Mouse (Mus musculus) gastrocnemius, postnatal 36 days (tissue): ENCODE data around the gene Mast1. TPM values are rescaled to one million over a fixed set of nuclear protein-coding genes. Genes with fewer than 3 reads are reported as not detected.
"Not testable (repeated sequence)": the region's sequence is repeated elsewhere in the genome, so short reads cannot be mapped to it uniquely, and the experiment has no call there.

ENCODE experiments used
- DNase-seq, 2 experiments: peaks; one replicate each; pipeline ENCODE4 v3.0.0; 2022
- intact Hi-C: fragments of 180-260 bp; cut with DNase I; formaldehyde crosslinking; loops from one replicate; pipeline ENCODE4 v1.15.1; 2025
- total RNA-seq, 2 experiments: library from RNA; stranded (reverse); gene quantifications; 2 replicates each; pipeline ENCODE4 v1.2.3; 2021

Mast1 gene
- total RNA-seq, 2 experiments from 2014 or later = not detected

DNA sequence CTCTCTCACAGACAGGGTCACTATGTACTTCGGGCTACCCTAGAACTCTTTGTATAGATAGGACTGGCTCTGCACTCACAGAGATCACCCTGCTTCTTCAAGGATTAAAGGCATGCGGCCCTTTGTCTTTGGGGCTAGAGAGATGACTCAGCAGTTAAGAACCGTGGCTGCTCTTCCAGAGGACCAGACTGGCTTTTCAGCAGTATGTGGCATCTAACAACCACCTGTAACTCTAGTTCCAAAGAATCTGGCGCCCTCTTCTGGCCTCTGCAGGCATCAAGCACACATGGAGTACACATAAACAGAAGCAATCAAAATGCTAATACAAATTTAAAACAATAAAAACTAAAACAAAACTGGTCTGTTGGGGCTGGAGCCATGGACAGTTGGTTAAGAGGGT, 23.2 kb downstream of the Mast1 start:
- intact Hi-C loops = no loop called here
- DNase-seq = no peak

DNA sequence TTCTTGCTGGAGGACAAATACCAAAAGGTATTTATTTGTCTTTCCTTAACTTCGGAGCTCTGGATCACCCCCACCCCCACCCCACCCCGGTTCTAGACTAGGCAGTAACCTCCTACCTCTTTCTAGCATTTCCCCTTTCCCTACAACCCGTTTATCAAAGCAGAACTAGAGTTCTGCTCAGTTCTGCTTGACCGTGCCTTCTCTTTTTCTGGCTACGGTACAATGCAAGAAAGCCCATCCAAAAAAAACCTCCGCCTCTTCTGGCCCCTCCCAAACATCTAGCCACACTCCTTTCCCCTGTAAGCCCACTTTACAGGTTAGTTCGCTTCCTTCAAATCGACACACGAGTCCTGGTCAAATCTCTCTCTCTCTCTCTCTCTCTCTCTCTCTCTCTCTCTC, 23.7 kb downstream of the Mast1 start:
- intact Hi-C loops = no loop called here
- no peak for DNase-seq

DNA sequence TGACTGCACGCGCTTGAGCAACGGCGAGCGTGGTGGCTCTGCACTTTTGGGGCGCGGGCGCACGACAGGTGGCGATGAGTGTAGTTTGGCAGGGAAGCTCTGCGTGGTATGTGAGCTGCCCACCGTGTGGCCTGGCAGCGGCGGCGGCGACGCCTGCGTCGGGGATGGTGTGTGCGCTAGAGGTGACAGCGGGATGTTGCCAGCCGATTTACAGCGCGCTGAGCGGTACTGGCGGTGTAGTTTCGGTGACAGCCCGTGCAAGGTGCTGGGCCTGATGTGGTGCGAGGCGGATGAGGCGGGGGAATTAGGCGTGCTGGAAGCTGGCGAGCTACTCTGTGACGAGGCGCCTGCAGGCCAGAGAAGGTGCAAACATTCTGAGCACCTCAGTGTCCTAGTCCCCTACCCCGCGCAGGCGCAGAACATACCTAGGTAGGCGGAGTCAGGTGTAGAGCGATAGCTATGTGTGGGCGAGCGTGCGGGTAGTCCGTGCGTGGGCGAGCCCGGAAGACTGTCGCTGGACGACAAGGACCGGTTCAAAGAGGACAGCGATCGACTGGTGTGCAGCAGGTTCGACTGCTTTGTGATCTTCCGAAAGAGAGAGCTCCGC, 24.2 kb downstream of the Mast1 start:
- DNase-seq = peak; percentile 38 to 40
- intact Hi-C loops = no loop called here

GRCm38 (mm10) chr8:84912391-84912790, 24.8 kb downstream of the Mast1 start:
- no peak for DNase-seq
- intact Hi-C loops = no loop called here

- intact Hi-C loops = no loop called here
- DNase-seq = no peak
Measured at GRCm38 (mm10) chr8:84911854-84912253, 25.3 kb downstream of the Mast1 start.

- no peak for DNase-seq
- intact Hi-C loops = no loop called here
Measured at GRCm38 (mm10) chr8:84910551-84910950, 26.6 kb downstream of the Mast1 start.

- intact Hi-C loops = no loop called here
- DNase-seq = no peak
Measured at GRCm38 (mm10) chr8:84909949-84910348, 27.2 kb downstream of the Mast1 start.

GRCm38 (mm10) chr8:84909162-84909767, 27.9 kb downstream of the Mast1 start:
- no peak for DNase-seq
- intact Hi-C loops = no loop called here

GRCm38 (mm10) chr8:84908421-84909161, 28.6 kb downstream of the Mast1 start, which contains the start of gene Dnase2a:
Gene Dnase2a, plus strand, starts transcription at chr8:84908560.
- intact Hi-C loops = no loop called here
- peak; percentile 94 to 99 for DNase-seq

GRCm38 (mm10) chr8:84907979-84908378, 29.2 kb downstream of the Mast1 start:
- intact Hi-C loops, DNase-seq: not testable (repeated sequence)

DNA sequence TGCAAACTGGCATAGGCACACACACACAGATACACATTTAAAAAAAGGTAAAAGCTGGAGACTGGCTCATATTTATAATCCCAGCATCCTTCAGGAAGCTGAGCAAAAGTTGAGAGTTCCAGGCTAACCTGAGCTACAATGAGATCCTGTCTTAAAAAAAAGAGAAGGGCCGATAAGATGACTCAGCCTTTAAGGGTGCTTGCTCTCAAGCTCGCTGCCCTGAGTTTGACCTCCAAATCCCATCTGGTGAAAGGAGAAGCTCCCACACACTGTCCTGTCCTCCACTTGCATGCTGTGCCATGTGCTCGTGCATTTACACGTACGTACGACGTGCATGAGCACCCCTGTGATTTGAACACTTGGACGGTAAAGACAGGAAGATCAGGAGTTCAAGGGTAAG, 29.7 kb downstream of the Mast1 start:
- intact Hi-C loops = no loop called here
- no peak for DNase-seq

GRCm38 (mm10) chr8:84907037-84907436, 30.1 kb downstream of the Mast1 start:
- DNase-seq = no peak
- intact Hi-C loops = no loop called here

GRCm38 (mm10) chr8:84904351-84904750, 32.8 kb downstream of the Mast1 start:
- no peak for DNase-seq
- intact Hi-C loops = loop anchor here (5.0 kb wide), 1 partner anchor 57 kb away; the partner anchor contains the start of gene Calr

GRCm38 (mm10) chr8:84902920-84903661, 34.1 kb downstream of the Mast1 start:
- DNase-seq = peak; percentile 86 to 91
- intact Hi-C loops = loop anchor here (5.0 kb wide), 1 partner anchor 56 kb away; the partner anchor contains the start of gene Calr

DNA sequence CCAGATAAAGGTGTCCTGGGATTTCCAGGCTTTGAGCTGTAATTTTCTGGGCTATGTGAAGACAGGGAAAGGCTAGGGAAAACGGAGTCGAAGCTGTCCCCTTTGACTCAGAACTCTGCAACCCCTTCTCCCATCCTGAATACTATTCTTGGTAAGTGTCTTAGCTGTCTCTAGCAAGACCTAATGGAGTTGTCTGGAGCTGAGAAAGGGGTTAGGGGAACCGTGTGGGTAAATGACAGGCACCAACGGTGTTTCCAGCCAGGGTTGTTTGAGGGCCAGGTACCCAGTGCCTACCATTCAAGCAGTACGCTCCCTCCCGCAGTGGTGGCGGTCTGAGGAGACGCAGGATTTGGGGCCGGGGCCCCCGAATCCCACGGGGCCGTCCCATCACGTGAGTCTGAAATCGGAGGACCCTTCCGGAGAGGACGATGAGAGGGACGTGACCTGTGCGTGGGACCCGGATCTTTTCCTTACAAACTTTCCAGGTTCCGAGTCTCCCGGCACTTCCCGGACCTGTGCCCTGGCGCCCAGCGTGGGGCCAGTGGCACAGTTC, 34.7 kb downstream of the Mast1 start:
- intact Hi-C loops = loop anchor here (5.0 kb wide), 1 partner anchor 55 kb away; the partner anchor contains the start of gene Calr
- DNase-seq = no peak

GRCm38 (mm10) chr8:84901752-84902151, 35.4 kb downstream of the Mast1 start, which contains the start of gene Klf1:
Gene Klf1, plus strand, starts transcription at chr8:84901928.
- intact Hi-C loops = loop anchor here (5.0 kb wide), 1 partner anchor 54 kb away; the partner anchor contains the start of gene Calr
- no peak for DNase-seq

DNA sequence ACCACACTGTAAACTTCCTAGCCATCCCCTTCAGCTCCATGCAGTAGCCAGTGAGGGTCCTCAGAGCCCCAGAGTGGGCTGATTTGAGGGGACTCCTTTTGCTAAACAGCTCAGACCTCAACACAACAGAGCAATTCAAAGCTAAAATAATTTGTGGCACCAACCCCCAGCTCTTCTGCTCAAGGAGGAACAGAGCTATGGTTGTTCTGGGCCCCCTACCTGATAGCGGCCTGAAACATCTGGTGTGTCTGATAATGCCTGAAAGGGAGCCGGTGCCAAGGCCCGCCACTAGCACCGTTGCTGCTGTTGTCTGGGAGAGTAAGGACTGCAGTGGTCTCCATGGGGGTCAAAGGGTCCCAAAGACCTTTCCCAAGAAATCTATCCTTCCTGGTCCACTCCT, 36.1 kb downstream of the Mast1 start:
- intact Hi-C loops = loop anchor here (5.0 kb wide), 1 partner anchor 54 kb away; the partner anchor contains the start of gene Calr
- no peak for DNase-seq

- no peak for DNase-seq
- intact Hi-C loops = no loop called here
Measured at GRCm38 (mm10) chr8:84895963-84896362, 41.2 kb downstream of the Mast1 start.

DNA sequence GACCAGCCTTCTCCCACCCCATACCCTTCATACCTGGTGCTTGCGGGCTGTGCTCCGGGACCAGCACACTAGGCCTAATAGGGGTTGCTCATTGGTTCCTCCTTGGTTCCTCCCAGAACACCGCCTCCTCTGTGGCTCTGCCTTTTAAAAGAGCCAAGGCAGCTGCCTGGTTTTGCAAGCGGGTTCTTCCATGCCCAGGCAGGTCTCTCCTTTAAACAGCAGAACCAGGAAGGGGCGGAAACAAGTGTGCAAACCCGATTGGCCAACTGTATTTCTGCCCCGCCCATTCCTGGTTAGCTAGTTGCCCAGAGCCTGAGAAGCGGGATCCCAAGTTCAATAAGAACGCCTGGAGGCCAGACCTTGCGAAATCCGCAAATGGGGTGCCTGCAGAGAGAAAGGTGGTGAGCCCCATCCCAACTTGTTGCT, 43.4 kb downstream of the Mast1 start, which contains the start of gene Gcdh:
Gcdh (minus strand) TSS at position 213 of the 426 bp plus-strand sequence.
- intact Hi-C loops = no loop called here
- DNase-seq = peak; percentile 80 to 86
